Mouse (Mus musculus) lung, embryonic 14.5 days (tissue): ENCODE measurements around the gene Map3k14. TPM values are rescaled to one million over a fixed set of nuclear protein-coding genes. Genes with fewer than 3 reads are reported as not detected.

Source experiments
- ATAC-seq: fragments of 200-750 bp; cut with Nextera tagmentation; 2 replicates; pipeline ENCODE4 v1.8.0; 2017; ENCODE audit warnings: mild to moderate bottlenecking, moderate TSS enrichment, moderate library complexity; ENCODE audit not compliant: insufficient read depth
- DNase-seq: peaks from one replicate; pipeline ENCODE4 v3.0.0-alpha.2; 2015
- H3K27ac ChIP-seq: fragments of 300-500 bp; sonication (generic); 2 replicates; pipeline ENCODE4 v1.5.1; 2014; ENCODE audit warnings: low read depth, mild to moderate bottlenecking, moderate library complexity
- H3K27me3 ChIP-seq: fragments of 300-500 bp; sonication (generic); 2 replicates; pipeline ENCODE4 v1.6.1; 2014; ENCODE audit warnings: low read length, control low read depth; ENCODE audit not compliant: insufficient read depth
- H3K36me3 ChIP-seq: fragments of 300-500 bp; sonication (generic); 2 replicates; pipeline ENCODE4 v1.6.1; 2014; ENCODE audit warnings: control low read depth; ENCODE audit not compliant: insufficient read depth
- H3K4me1 ChIP-seq: fragments of 300-500 bp; sonication (generic); 2 replicates; pipeline ENCODE4 v1.6.1; 2014; ENCODE audit warnings: antibody characterized with exemption, control low read depth; ENCODE audit not compliant: insufficient read depth
- H3K4me2 ChIP-seq: fragments of 300-500 bp; sonication (generic); 2 replicates; pipeline ENCODE4 v1.6.1; 2014; ENCODE audit warnings: mild to moderate bottlenecking
- H3K4me3 ChIP-seq: fragments of 300-500 bp; sonication (generic); 2 replicates; pipeline ENCODE4 v1.5.1; 2014; ENCODE audit warnings: low read depth, low read length
- H3K9ac ChIP-seq: fragments of 300-500 bp; sonication (generic); 2 replicates; pipeline ENCODE4 v1.6.1; 2014
- H3K9me3 ChIP-seq: fragments of 300-500 bp; sonication (generic); 2 replicates; pipeline ENCODE4 v1.6.1; 2016; ENCODE audit warnings: low read depth, low read length, control low read depth
- CTCF ChIP-seq: IDR thresholded peaks from 2 replicates; pipeline ENCODE4 v1.5.1; 2016; ENCODE audit warnings: antibody characterized with exemption, low read depth
- WGBS: fragments of 180-500 bp; shearing (Covaris S2); extraction: QIAGEN DNeasy Blood & Tissue Kit; methylation state at CpG from one replicate; pipeline ENCODE4 v1.1.7; 2014; 5-methylcytosine and 5-hydroxymethylcytosine counted together
- polyA plus RNA-seq: library from polyadenylated mRNA; unstranded; fragments of >200 nt; fragmentation: Nextera tagmentation; extraction: Ambion mirVana; gene quantifications from 2 replicates; pipeline ENCODE4 v1.2.1, GENCODE M21; 2014

Map3k14 gene
- polyA plus RNA-seq, 1 experiment from 2014 or later: 3.1 TPM

DNA sequence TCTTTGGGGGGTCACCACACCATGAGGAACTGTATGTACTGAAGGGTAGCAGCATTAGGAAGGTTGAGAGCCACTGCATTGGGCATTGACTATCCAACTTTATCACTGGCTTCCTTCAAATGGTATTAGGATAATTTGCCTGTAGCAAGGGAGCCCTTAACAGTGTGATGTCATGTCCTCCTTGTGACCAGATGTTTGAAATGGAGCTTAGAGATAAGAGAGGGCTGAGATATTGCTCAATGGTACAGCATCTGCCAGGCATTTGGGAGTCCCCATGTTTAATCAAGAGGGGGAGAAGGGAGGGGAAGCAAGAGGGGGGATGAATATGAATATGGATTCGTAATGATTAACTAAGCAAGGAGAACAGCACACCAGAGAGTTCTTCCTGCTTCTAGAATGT lies 51.9 kb downstream of the Map3k14 start:
- H3K9me3 ChIP-seq: no peaks in the 10 kb centered on the region
- WGBS: 63% methylated on average over 1 of the region's 1 CpGs
- no peak overlapping the region for H3K4me2 ChIP-seq

DNA sequence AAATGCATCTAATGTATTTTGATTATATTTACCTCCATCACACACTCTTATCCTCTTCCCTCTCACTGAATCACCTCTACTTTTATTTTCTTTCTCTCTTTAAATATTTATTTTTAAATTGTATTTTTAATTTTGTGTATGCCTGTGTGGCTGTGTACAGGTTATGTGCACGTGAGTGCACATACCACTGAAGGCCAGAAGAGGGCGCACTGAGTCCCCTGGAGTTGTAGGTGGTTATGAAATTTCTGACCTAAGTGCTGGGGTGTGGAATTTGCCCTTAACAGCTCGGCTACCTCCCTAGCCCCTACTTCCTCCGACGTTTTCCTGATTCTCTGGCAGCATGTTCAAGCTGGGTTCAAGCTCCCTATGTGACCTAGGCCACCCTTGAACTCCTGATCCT lies 53.6 kb downstream of the Map3k14 start:
- Histone ChIP-seq H3K4me2 (no peak overlapping the region), H3K27me3 (no peaks in the 10 kb centered on the region; the same call in 1 of the 2 replicates), H3K27ac (no peak overlapping the region), H3K9ac (no peak overlapping the region), H3K9me3 (no peaks in the 10 kb centered on the region), H3K4me1 (0 out of 2 replicates have a peak, but pooled peaks cover 4% of the 10 kb centered on the region), H3K36me3 (no peaks in the 10 kb centered on the region), H3K4me3 (no peak overlapping the region)
- 80% methylated on average over 5 of the region's 5 CpGs for WGBS
- TF ChIP-seq CTCF: peak; percentile 32; the same call in 1 of the 2 replicates
- DNase-seq (no peak), ATAC-seq (no peak)

More for the DNA sequence above, 51.9 kb downstream of the Map3k14 start:
- DNase-seq (no peak), ATAC-seq (no peak)
- no peak for TF ChIP-seq CTCF
- Histone ChIP-seq H3K27ac (no peak overlapping the region), H3K4me1 (0 out of 2 replicates have a peak, but pooled peaks cover 4% of the 10 kb centered on the region), H3K4me3 (no peak overlapping the region), H3K9ac (no peak overlapping the region), H3K27me3 (no peaks in the 10 kb centered on the region; the same call in 1 of the 2 replicates), H3K36me3 (peaks cover 6% of the 10 kb centered on the region; the same call in 1 of the 2 replicates)

DNA sequence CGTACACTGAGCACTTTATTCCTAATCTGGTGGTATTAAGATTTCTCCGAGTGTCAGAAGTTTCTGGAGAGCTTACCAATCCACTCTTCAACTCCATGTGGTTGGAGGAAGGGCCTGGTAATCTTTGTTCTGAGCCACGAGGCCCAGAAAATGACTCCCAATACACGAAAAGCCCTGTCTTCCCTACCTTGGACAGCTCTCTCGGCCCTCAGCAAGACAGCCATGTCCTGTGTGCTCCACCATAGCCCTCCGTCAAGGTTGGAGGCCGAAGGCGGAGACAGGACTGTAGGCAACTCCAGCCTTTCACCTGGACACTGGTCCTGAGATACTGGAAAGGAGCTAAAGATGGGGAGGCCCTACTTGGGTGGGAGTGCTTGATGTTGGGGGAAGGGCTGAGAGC lies 57.0 kb downstream of the Map3k14 start:
- no peak overlapping the region for H3K4me3 ChIP-seq
- H3K4me1 ChIP-seq: no peaks in the 10 kb centered on the region
- DNase-seq (peak; percentile 27), ATAC-seq (no peak)
- no peak overlapping the region for H3K4me2 ChIP-seq
- H3K27ac ChIP-seq: no peak overlapping the region
- H3K9me3 ChIP-seq: no peaks in the 10 kb centered on the region
- no peak for TF ChIP-seq CTCF
- no peaks in the 10 kb centered on the region for H3K27me3 ChIP-seq
- 52% methylated on average over 8 of the region's 8 CpGs for WGBS
- no peak overlapping the region for H3K9ac ChIP-seq
- no peaks in the 10 kb centered on the region for H3K36me3 ChIP-seq

DNA sequence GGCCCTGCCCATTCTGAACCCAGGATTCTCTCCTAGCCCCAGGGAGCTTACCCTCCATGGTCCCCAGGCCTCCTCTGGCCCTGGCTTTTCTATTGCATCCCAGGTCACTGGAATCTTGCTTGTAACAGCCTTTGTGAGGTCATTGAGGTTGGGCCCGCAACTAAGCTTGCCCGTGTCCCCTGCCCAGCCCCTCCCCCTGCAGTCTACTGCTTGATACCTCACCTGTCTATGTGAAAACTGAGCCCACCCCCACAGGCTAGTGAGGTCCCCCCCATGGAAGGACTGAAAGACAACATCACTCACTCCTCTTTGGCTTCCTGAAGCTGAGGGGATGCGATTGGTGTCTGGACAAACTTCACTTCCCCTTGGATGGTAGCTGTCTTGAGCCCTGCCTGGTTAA lies 58.8 kb downstream of the Map3k14 start, which contains the start of gene 1700023F06Rik:
Gene 1700023F06Rik (minus strand): TSS at position 101 of the 400 bp plus-strand sequence.
- Histone ChIP-seq H3K4me2 (no peak within 1 kb of the TSS), H3K9ac (no peak within 1 kb of the TSS), H3K27ac (no peak within 1 kb of the TSS), H3K4me1 (no peaks in the 10 kb centered on the region), H3K36me3 (no peaks in the 10 kb centered on the region), H3K9me3 (no peaks in the 10 kb centered on the region), H3K4me3 (no peak within 1 kb of the TSS), H3K27me3 (no peaks in the 10 kb centered on the region)
- 82% methylated on average over 3 of the region's 3 CpGs for WGBS
- DNase-seq (no peak), ATAC-seq (no peak)
- TF ChIP-seq CTCF: no peak

DNA sequence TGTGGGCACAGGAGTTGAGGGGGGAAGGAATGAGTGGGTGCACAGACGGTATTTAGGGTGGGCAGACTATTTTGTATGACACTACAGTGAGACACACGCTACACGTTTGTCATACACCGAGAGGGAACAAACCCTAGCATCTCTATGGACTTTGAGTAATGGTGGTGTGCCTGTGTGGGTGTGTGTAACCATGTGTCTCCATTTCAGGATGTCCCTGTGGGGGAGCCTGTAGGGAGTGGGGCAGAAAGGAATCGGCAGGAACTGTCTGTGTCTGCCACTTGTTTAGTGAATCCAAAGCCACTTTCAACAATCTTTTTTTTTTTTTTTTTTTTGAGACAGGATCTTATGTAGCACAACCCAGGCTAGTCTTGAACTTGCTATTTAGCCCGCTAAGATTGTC lies 61.1 kb downstream of the Map3k14 start:
- Histone ChIP-seq H3K9me3 (no peaks in the 10 kb centered on the region), H3K27me3 (0 out of 2 replicates have a peak, but pooled peaks cover under 1% of the 10 kb centered on the region), H3K4me2 (no peak overlapping the region), H3K4me3 (no peak overlapping the region), H3K36me3 (no peaks in the 10 kb centered on the region), H3K27ac (no peak overlapping the region), H3K4me1 (no peaks in the 10 kb centered on the region), H3K9ac (no peak overlapping the region)
- ATAC-seq: no peak
- no peak for TF ChIP-seq CTCF
- no peak for DNase-seq
- WGBS: 88% methylated on average over 6 of the region's 6 CpGs

DNA sequence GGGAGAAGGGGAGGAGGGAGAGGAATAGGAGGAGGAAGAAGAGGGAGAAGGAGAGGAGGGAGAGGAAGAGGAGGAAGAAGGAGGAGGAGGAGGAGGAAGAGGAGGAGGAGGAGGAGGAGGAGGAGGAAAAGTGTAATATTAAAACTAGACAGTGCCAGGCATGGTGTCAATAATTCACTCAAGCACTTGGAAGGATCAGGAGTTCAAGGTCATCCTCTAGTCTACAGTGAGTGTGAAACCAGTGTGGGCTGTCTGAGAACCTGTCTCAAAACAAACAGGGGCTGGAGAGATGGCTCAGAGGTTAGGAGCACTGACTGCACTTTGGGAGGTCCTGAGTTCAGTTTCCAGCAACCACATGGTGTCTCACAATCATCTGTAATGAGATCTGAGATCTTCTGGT lies 64.9 kb downstream of the Map3k14 start:
- no peaks in the 10 kb centered on the region for H3K9me3 ChIP-seq
- peaks cover 38% of the 10 kb centered on the region for H3K27me3 ChIP-seq
- no peak for ATAC-seq
- H3K36me3 ChIP-seq: no peaks in the 10 kb centered on the region
- no peak overlapping the region for H3K4me2 ChIP-seq
- no peak for TF ChIP-seq CTCF
- no peak overlapping the region for H3K9ac ChIP-seq
- H3K4me1 ChIP-seq: peaks cover 8% of the 10 kb centered on the region; the same call in 1 of the 2 replicates
- no peak overlapping the region for H3K4me3 ChIP-seq
- no peak for DNase-seq
- H3K27ac ChIP-seq: no peak overlapping the region

DNA sequence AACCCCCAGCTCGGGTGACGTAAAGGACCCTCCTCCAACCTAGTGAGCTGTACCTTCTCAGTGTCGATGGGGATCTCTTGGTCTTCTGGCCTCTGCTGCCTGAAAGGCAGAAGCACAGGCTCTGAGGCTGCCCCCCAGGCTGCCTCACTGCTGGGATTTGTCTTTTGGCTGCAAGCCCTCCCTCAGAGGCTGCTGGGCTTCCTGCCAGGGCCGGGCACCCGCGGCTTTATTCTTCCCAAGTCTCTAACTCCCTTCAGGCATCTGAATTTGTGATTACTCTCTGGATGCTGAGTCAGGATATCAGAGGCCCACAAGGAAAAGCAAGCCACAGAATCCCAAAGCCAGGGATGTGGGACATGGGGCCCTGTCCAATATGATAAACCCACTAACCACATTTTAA lies 65.6 kb downstream of the Map3k14 start:
- H3K4me3 ChIP-seq: no peak overlapping the region
- H3K4me1 ChIP-seq: peaks cover 8% of the 10 kb centered on the region; the same call in 1 of the 2 replicates
- H3K9ac ChIP-seq: no peak overlapping the region
- no peaks in the 10 kb centered on the region for H3K36me3 ChIP-seq
- ATAC-seq (peak; percentile 61; the same call in 1 of the 2 replicates), DNase-seq (peak; percentile 89)
- WGBS: 23% methylated on average over 6 of the region's 6 CpGs
- peaks cover 46% of the 10 kb centered on the region for H3K27me3 ChIP-seq
- no peaks in the 10 kb centered on the region for H3K9me3 ChIP-seq
- no peak overlapping the region for H3K4me2 ChIP-seq
- no peak for TF ChIP-seq CTCF
- no peak overlapping the region for H3K27ac ChIP-seq
